In the genomic region with DNA sequence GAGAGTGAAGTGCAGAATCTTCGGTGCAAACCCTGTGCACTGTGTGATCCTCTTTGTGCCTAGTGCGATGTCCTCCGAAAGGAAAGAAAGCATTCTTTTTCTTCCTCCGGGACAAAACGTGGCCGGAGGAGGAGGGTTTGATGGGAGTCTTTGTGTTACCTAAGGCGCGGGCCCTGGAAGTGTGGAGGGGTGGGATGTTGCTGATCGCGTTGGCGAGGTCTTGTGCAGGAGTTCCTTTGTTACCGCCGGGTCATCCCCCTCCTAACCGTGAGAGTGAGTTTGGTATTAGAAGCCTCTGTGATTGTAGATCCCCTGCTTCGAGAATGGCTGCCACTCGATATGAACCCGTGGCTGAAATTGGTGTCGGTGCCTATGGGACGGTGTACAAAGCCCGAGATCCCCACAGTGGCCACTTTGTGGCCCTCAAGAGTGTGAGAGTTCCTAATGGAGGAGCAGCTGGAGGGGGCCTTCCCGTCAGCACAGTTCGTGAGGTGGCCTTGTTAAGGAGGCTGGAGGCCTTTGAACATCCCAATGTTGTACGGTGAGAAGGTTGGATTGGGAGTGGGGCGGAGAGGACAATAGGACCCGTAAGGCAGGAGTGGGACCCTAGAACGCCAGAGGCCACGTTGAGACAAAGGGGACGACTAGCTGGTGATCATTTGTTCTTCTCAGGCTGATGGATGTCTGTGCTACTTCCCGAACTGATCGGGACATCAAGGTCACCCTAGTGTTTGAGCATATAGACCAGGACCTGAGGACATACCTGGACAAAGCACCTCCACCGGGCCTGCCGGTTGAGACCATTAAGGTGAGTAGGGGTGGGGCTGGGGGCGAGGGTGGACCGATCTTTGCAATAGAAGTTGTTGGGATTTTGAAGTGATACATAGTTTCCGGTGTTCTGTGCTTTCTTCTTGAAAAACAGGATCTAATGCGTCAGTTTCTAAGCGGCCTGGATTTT, we compare ENCODE assay signal across 8 mouse cellular contexts. TPM values are rescaled to one million over a fixed set of nuclear protein-coding genes. Genes with fewer than 3 reads are reported as not detected.
DNase-seq lines count a peak whose midpoint lies in the region; ATAC-seq and TF ChIP-seq lines count a peak whose summit lies in the region.

No protein-coding gene starts in this region.

- WGBS in kidney, embryonic 14.5 days = 12% methylated on average over 37 of the region's 37 CpGs
- WGBS in embryonic facial prominence, embryonic 14.5 days = 13% methylated on average over 37 of the region's 37 CpGs
- WGBS in limb, embryonic 11.5 days = 16% methylated on average over 37 of the region's 37 CpGs
- 9% methylated on average over 37 of the region's 37 CpGs for WGBS in olfactory bulb, adult 2 months

- H3K4me3 ChIP-seq in kidney, embryonic 14.5 days (ENCODE audit: low read length) = peak overlapping the region; percentile 95
- peak overlapping the region; percentile 82 for H3K4me3 ChIP-seq in ES-Bruce4 (ENCODE audit: low read depth, low read length)
- peak overlapping the region; percentile 90 for H3K4me3 ChIP-seq in embryonic facial prominence, embryonic 14.5 days (ENCODE audit: low read depth, low read length)
- peak overlapping the region; percentile 77 for H3K4me3 ChIP-seq in limb, embryonic 11.5 days (ENCODE audit: low read depth, low read length)
- peak overlapping the region; percentile 93 for H3K4me3 ChIP-seq in olfactory bulb, adult 2 months (ENCODE audit: insufficient read depth, low read depth, low read length)

- peak overlapping the region; percentile 68 for H3K4me2 ChIP-seq in kidney, embryonic 14.5 days (replicated peaks; ENCODE audit: low read depth, low read length)
- peak overlapping the region; percentile 93 for H3K4me2 ChIP-seq in embryonic facial prominence, embryonic 14.5 days (ENCODE audit: low read depth, low read length)
- peak overlapping the region; percentile 76 for H3K4me2 ChIP-seq in limb, embryonic 11.5 days (ENCODE audit: low read depth, severe bottlenecking)

- peak overlapping the region; percentile 85 for H3K27ac ChIP-seq in kidney, embryonic 14.5 days (ENCODE audit: low read depth, low read length)
- H3K27ac ChIP-seq in ES-Bruce4 (ENCODE audit: insufficient read depth, low read length) = peak overlapping the region; percentile 54; the same call in 1 of the 2 replicates
- H3K27ac ChIP-seq in embryonic facial prominence, embryonic 14.5 days (replicated peaks; ENCODE audit: low read depth, low read length) = peak overlapping the region; percentile 88
- H3K27ac ChIP-seq in limb, embryonic 11.5 days (replicated peaks; ENCODE audit: low read depth, low read length) = peak overlapping the region; percentile 82
- peak overlapping the region; percentile 93 for H3K27ac ChIP-seq in olfactory bulb, adult 2 months (ENCODE audit: insufficient read depth, low read depth, low read length)

- no peak for TF ChIP-seq POLR2A in ES-Bruce4 (IDR thresholded peaks at IDR 0.05; ENCODE audit: insufficient read depth, low read length)
- no peak for TF ChIP-seq POLR2A in olfactory bulb, adult 2 months (IDR thresholded peaks at IDR 0.05; ENCODE audit: insufficient read depth, low read depth, low read length)

- peak overlapping the region; percentile 96 for H3K9ac ChIP-seq in kidney, embryonic 14.5 days (ENCODE audit: low read depth, low read length)
- H3K9ac ChIP-seq in ES-Bruce4 (ENCODE audit: low read depth, poor library complexity, severe bottlenecking) = peak overlapping the region; percentile 88
- H3K9ac ChIP-seq in embryonic facial prominence, embryonic 14.5 days (ENCODE audit: low read depth, low read length) = peak overlapping the region; percentile 97
- H3K9ac ChIP-seq in limb, embryonic 11.5 days (ENCODE audit: low read length) = peak overlapping the region; percentile 98

- no peak for TF ChIP-seq EP300 in ES-Bruce4 (IDR thresholded peaks at IDR 0.05; ENCODE audit: insufficient read depth, low read depth, low read length)

- TF ChIP-seq CTCF in ES-Bruce4 (IDR thresholded peaks at IDR 0.05; ENCODE audit: low read depth, low read length) = no peak
- TF ChIP-seq CTCF in olfactory bulb, adult 2 months (IDR thresholded peaks at IDR 0.05; ENCODE audit: insufficient read depth, low read depth, low read length) = no peak

- H3K27me3 ChIP-seq in kidney, embryonic 14.5 days (ENCODE audit: control insufficient read depth, insufficient read depth, low read length) = peaks cover 2% of the 10 kb centered on the region; the same call in 1 of the 2 replicates
- H3K27me3 ChIP-seq in ES-Bruce4 (ENCODE audit: control insufficient read depth, insufficient read depth, low read length, poor library complexity, severe bottlenecking) = no peaks in the 10 kb centered on the region
- 0 out of 2 replicates have a peak, but pooled peaks cover 11% of the 10 kb centered on the region for H3K27me3 ChIP-seq in embryonic facial prominence, embryonic 14.5 days (replicated peaks; ENCODE audit: control insufficient read depth, insufficient read depth, low read length)
- H3K27me3 ChIP-seq in limb, embryonic 11.5 days (ENCODE audit: control insufficient read depth, insufficient read depth, low read length) = peaks cover 12% of the 10 kb centered on the region

- no peaks in the 10 kb centered on the region for H3K9me3 ChIP-seq in kidney, embryonic 14.5 days (ENCODE audit: control insufficient read depth, low read length)
- H3K9me3 ChIP-seq in ES-Bruce4 (replicated peaks; ENCODE audit: control insufficient read depth, insufficient read depth, low read length, poor library complexity, severe bottlenecking) = no peaks in the 10 kb centered on the region
- H3K9me3 ChIP-seq in embryonic facial prominence, embryonic 14.5 days (ENCODE audit: control insufficient read depth, low read length) = no peaks in the 10 kb centered on the region
- no peaks in the 10 kb centered on the region for H3K9me3 ChIP-seq in limb, embryonic 11.5 days (ENCODE audit: control insufficient read depth, low read length)

- no peak for ATAC-seq in kidney, embryonic 14.5 days (ENCODE audit: low FRiP score, low TSS enrichment)
- no peak; the same call in 1 of the 2 replicates for ATAC-seq in embryonic facial prominence, embryonic 14.5 days (ENCODE audit: low read depth)
- no peak for ATAC-seq in limb, embryonic 11.5 days (ENCODE audit: insufficient number of reproducible peaks, low FRiP score, low TSS enrichment, low read depth)

- no peak for DNase-seq in kidney, adult 18-20 months
- DNase-seq in embryonic facial prominence, embryonic 14.5 days (ENCODE audit: low spot score) = no peak
- peak; percentile 67 for DNase-seq in limb, embryonic 11.5 days (ENCODE audit: low spot score)
- no peak for DNase-seq in left cerebral cortex, adult 8-10 months (ENCODE audit: low spot score in 2 of 2)
- no peak for DNase-seq in frontal cortex, postnatal 36 days (ENCODE audit: low spot score in 2 of 2)

- peaks cover 43% of the 10 kb centered on the region for H3K36me3 ChIP-seq in kidney, embryonic 14.5 days (ENCODE audit: control insufficient read depth, insufficient read depth, low read length)
- peaks cover 39% of the 10 kb centered on the region for H3K36me3 ChIP-seq in ES-Bruce4 (ENCODE audit: control insufficient read depth, insufficient read depth, low read length, poor library complexity, severe bottlenecking)
- peaks cover 45% of the 10 kb centered on the region for H3K36me3 ChIP-seq in embryonic facial prominence, embryonic 14.5 days (ENCODE audit: control insufficient read depth, insufficient read depth, low read length)
- H3K36me3 ChIP-seq in limb, embryonic 11.5 days (ENCODE audit: control insufficient read depth, insufficient read depth, low read length) = peaks cover 32% of the 10 kb centered on the region

- peaks cover 17% of the 10 kb centered on the region for H3K4me1 ChIP-seq in kidney, embryonic 14.5 days (ENCODE audit: control insufficient read depth, insufficient read depth, low read length)
- H3K4me1 ChIP-seq in ES-Bruce4 (ENCODE audit: control insufficient read depth, insufficient read depth, low read length) = peaks cover 2% of the 10 kb centered on the region
- H3K4me1 ChIP-seq in embryonic facial prominence, embryonic 14.5 days (ENCODE audit: control insufficient read depth, insufficient read depth, low read length) = peaks cover 18% of the 10 kb centered on the region
- peaks cover 13% of the 10 kb centered on the region for H3K4me1 ChIP-seq in limb, embryonic 11.5 days (ENCODE audit: control insufficient read depth, insufficient read depth, low read length)
- H3K4me1 ChIP-seq in olfactory bulb, adult 2 months (ENCODE audit: control insufficient read depth, insufficient read depth, low read length) = peaks cover 15% of the 10 kb centered on the region

RNA-seq across cellular contexts. Expression of a gene that starts 0.9 kb away (rescaled TPM):
- polyA plus RNA-seq in kidney, embryonic 14.5 days (2014; fragmentation: Nextera tagmentation; extraction: Ambion mirVana) = 2,221 and 2,763 TPM in 2 replicates
- 619 and 675 TPM in 2 replicates for polyA plus RNA-seq in ES-Bruce4 (2011; ENCODE audit: insufficient read depth, insufficient read length, low read depth, missing spikeins)
- 1,371 and 1,625 TPM in 2 replicates for polyA plus RNA-seq in embryonic facial prominence, embryonic 14.5 days (2014; fragmentation: Nextera tagmentation; extraction: Ambion mirVana)
- polyA plus RNA-seq in limb, embryonic 11.5 days (2014; fragmentation: Nextera tagmentation; extraction: Ambion mirVana) = 2,988 and 3,194 TPM in 2 replicates
- not detected in 2 replicates for polyA plus RNA-seq in olfactory bulb, adult 2 months (2012; ENCODE audit: insufficient read depth, insufficient read length, low replicate concordance, missing spikeins)
- total RNA-seq in left cerebral cortex, adult 8-10 months (2022) = 10 to 100 TPM; 79.8 to 91.4 (median 85.4) TPM

RNA-seq across cellular contexts. Expression of a gene that starts 4.2 kb away (rescaled TPM):
- polyA plus RNA-seq in kidney, embryonic 14.5 days (2014; fragmentation: Nextera tagmentation; extraction: Ambion mirVana) = 1.5 and 2.6 TPM in 2 replicates
- 8.8 and 9.5 TPM in 2 replicates for polyA plus RNA-seq in ES-Bruce4 (2011; ENCODE audit: insufficient read depth, insufficient read length, low read depth, missing spikeins)
- 1.5 and 2.0 TPM in 2 replicates for polyA plus RNA-seq in embryonic facial prominence, embryonic 14.5 days (2014; fragmentation: Nextera tagmentation; extraction: Ambion mirVana)
- polyA plus RNA-seq in limb, embryonic 11.5 days (2014; fragmentation: Nextera tagmentation; extraction: Ambion mirVana) = 1.2 and 1.6 TPM in 2 replicates
- not detected in 2 replicates for polyA plus RNA-seq in olfactory bulb, adult 2 months (2012; ENCODE audit: insufficient read depth, insufficient read length, low replicate concordance, missing spikeins)
- total RNA-seq in left cerebral cortex, adult 8-10 months (2022) = 10 to 100 TPM; 19.8 to 21.5 (median 21.2) TPM

RNA-seq across cellular contexts. Expression of a gene that starts 5.9 kb away (rescaled TPM):
- 106 and 153 TPM in 2 replicates for polyA plus RNA-seq in kidney, embryonic 14.5 days (2014; fragmentation: Nextera tagmentation; extraction: Ambion mirVana)
- 71.0 and 75.9 TPM in 2 replicates for polyA plus RNA-seq in ES-Bruce4 (2011; ENCODE audit: insufficient read depth, insufficient read length, low read depth, missing spikeins)
- 51.8 and 53.6 TPM in 2 replicates for polyA plus RNA-seq in embryonic facial prominence, embryonic 14.5 days (2014; fragmentation: Nextera tagmentation; extraction: Ambion mirVana)
- polyA plus RNA-seq in limb, embryonic 11.5 days (2014; fragmentation: Nextera tagmentation; extraction: Ambion mirVana) = 123 and 134 TPM in 2 replicates
- not detected in 2 replicates for polyA plus RNA-seq in olfactory bulb, adult 2 months (2012; ENCODE audit: insufficient read depth, insufficient read length, low replicate concordance, missing spikeins)
- total RNA-seq in left cerebral cortex, adult 8-10 months (2022) = 10 to 100 TPM; 60.9 to 63.2 (median 62.1) TPM

RNA-seq across cellular contexts. Expression of a gene that starts 10.9 kb away (rescaled TPM):
- 0.07 and 0.61 TPM in 2 replicates for polyA plus RNA-seq in kidney, embryonic 14.5 days (2014; fragmentation: Nextera tagmentation; extraction: Ambion mirVana)
- polyA plus RNA-seq in ES-Bruce4 (2011; ENCODE audit: insufficient read depth, insufficient read length, low read depth, missing spikeins) = 0.72 and 0.85 TPM in 2 replicates
- 0.45 and 0.72 TPM in 2 replicates for polyA plus RNA-seq in embryonic facial prominence, embryonic 14.5 days (2014; fragmentation: Nextera tagmentation; extraction: Ambion mirVana)
- polyA plus RNA-seq in limb, embryonic 11.5 days (2014; fragmentation: Nextera tagmentation; extraction: Ambion mirVana) = 0.05 and 0.06 TPM in 2 replicates
- 219 TPM in 1 of 2 replicates, not detected in the other for polyA plus RNA-seq in olfactory bulb, adult 2 months (2012; ENCODE audit: insufficient read depth, insufficient read length, low replicate concordance, missing spikeins)
- total RNA-seq in left cerebral cortex, adult 8-10 months (2022) = 100 to 1,000 TPM; 595 to 685 (median 631) TPM

RNA-seq across cellular contexts. Expression of a gene that starts 16.1 kb away (rescaled TPM):
- 0.36 and 0.41 TPM in 2 replicates for polyA plus RNA-seq in kidney, embryonic 14.5 days (2014; fragmentation: Nextera tagmentation; extraction: Ambion mirVana)
- 0.42 TPM in 1 of 2 replicates, not detected in the other for polyA plus RNA-seq in ES-Bruce4 (2011; ENCODE audit: insufficient read depth, insufficient read length, low read depth, missing spikeins)
- 0.13 and 0.29 TPM in 2 replicates for polyA plus RNA-seq in embryonic facial prominence, embryonic 14.5 days (2014; fragmentation: Nextera tagmentation; extraction: Ambion mirVana)
- not detected in 2 replicates for polyA plus RNA-seq in limb, embryonic 11.5 days (2014; fragmentation: Nextera tagmentation; extraction: Ambion mirVana)
- not detected in 2 replicates for polyA plus RNA-seq in olfactory bulb, adult 2 months (2012; ENCODE audit: insufficient read depth, insufficient read length, low replicate concordance, missing spikeins)
- total RNA-seq in left cerebral cortex, adult 8-10 months (2022) = under 1 TPM; 0.30 to 0.46 (median 0.41) TPM
